26 mouse cellular contexts compared by ENCODE assay signal in the genomic region with DNA sequence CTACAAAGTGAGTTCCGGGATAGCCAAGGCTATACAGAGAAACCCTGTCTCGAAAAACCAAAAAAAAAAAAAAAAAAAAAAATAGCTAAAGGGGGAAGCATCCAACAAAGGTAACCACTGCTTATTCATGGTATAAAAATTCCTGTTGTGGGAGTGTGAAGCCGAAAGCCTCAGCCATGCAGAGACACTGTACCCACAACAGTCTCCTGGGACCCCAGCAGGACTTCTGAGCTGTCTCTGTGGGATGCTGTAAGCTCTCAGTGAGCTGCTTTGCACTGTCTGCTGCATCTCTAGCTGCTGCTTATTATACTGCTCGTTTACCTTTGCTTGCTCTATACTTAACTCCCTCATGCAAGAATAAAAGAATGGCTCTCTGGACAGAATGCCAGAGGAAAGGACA.
"Had no signal": no experiment of that assay in that cellular context is flagged by ENCODE, and none has a peak within 500 bp of the region (broad histone marks: within the 10 kb centered on the region; RNA-seq: fewer than 3 reads in every experiment).

No protein-coding gene starts in this region.

- H3K4me3 ChIP-seq: heart, adult 2 months; heart, embryonic 13.5 days; heart, embryonic 15.5 days; hindbrain, embryonic 13.5 days; hindbrain, embryonic 15.5 days; kidney, embryonic 15.5 days; limb, embryonic 13.5 days; limb, embryonic 15.5 days; liver, embryonic 12.5 days had no signal

- H3K9ac ChIP-seq: heart, embryonic 13.5 days; heart, embryonic 15.5 days; hindbrain, embryonic 13.5 days; hindbrain, embryonic 15.5 days; kidney, embryonic 15.5 days; limb, embryonic 13.5 days; limb, embryonic 15.5 days; liver, embryonic 12.5 days had no signal

- H3K27me3 ChIP-seq: heart, embryonic 13.5 days; heart, embryonic 15.5 days; hindbrain, embryonic 13.5 days; hindbrain, embryonic 15.5 days; kidney, embryonic 15.5 days; limb, embryonic 13.5 days; limb, embryonic 15.5 days; liver, embryonic 12.5 days had no signal

- H3K27ac ChIP-seq: heart, adult 2 months; heart, embryonic 13.5 days; heart, embryonic 15.5 days; hindbrain, embryonic 13.5 days; hindbrain, embryonic 15.5 days; hindbrain, postnatal 0 days; kidney, embryonic 15.5 days; kidney, postnatal 0 days; limb, embryonic 13.5 days; limb, embryonic 15.5 days; liver, embryonic 12.5 days had no signal

- ATAC-seq: hindbrain, postnatal 0 days; intestine, embryonic 16.5 days; liver, embryonic 12.5 days had no signal

- H3K9me3 ChIP-seq: heart, embryonic 13.5 days; heart, embryonic 15.5 days; hindbrain, embryonic 13.5 days; hindbrain, embryonic 15.5 days; kidney, embryonic 15.5 days; limb, embryonic 13.5 days; limb, embryonic 15.5 days; liver, embryonic 12.5 days had no signal

- H3K4me1 ChIP-seq: heart, embryonic 13.5 days; heart, embryonic 15.5 days; hindbrain, embryonic 13.5 days; hindbrain, embryonic 15.5 days; kidney, embryonic 15.5 days; limb, embryonic 13.5 days; limb, embryonic 15.5 days; liver, embryonic 12.5 days had no signal

- H3K4me2 ChIP-seq: heart, embryonic 11.5 days; heart, embryonic 13.5 days; heart, embryonic 15.5 days; hindbrain, embryonic 13.5 days; hindbrain, embryonic 15.5 days; kidney, embryonic 15.5 days; limb, embryonic 13.5 days; limb, embryonic 15.5 days; liver, embryonic 12.5 days had no signal

- DNase-seq: gastrocnemius, postnatal 14 days; gastrocnemius, postnatal 36 days; heart, adult 11 months; heart, adult 2 months; heart, postnatal 14 days; heart, postnatal 36 days; kidney, adult 11 months; kidney, adult 2 months; kidney, adult 9 months; kidney, postnatal 14 days; kidney, postnatal 36 days; layer of hippocampus, adult 9-11 months; layer of hippocampus, postnatal 36 days; left cerebral cortex, postnatal 4 days had no signal
